Mouse (Mus musculus) pancreas, adult 10 weeks (tissue): Measurements from ENCODE around the gene Angptl2. TPM values are rescaled to one million over a fixed set of nuclear protein-coding genes. Genes with fewer than 3 reads are reported as not detected.

Source experiments
- polyA plus RNA-seq: library from polyadenylated mRNA; stranded (reverse); fragments of 350-450 nt; fragmentation: Illumina TruSeq; extraction: RNeasy Lipid Tissue Mini Kit (QIAGEN cat#74804); gene quantifications from one replicate; pipeline ENCODE4 v1.2.3, GENCODE M21; 2015; ENCODE audit warnings: low read depth, low replicate concordance; ENCODE audit not compliant: insufficient read depth

The Angptl2 gene
- polyA plus RNA-seq, result 14.9 TPM

DNA sequence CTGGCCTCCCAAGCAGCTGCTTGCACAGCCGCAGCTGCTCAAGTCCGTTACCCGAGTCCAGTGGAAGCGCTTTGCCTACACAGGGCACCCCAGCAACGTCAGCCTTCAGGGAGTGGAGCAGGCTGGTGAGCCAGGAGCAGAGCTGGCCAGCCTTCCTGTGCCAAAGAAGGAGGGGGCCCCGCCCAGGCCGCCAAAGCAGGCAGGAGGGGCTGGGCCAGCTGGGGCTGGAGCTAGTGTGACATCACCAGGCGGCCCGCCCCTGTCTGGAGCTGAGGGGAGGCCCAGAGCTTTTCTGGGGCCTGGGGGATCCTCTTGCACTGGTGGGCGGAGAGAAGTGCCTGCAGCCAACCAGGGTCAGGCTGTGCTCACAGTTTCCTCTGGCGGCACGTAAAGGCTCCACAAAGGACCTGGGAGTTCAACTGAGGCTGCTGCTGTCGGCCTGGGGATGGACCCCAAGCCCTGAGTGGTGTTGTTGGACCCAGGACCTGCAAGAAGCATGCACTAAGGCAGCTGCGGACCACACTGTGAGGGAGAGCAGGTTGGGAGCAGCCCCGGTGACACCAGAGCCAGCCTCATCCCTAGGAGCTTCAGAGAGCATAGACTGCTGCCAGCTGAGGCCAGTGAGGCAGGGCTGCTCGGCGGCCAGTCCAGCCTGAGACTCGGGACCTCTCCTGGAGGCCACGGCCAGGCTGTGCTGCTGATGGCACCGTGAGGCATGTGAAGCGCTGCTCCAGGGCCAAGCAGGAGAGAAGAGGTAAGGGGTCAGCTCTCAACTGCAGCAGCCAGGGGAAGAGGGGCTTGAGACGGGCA, at the start of gene Angptl2:
Gene Angptl2 (plus strand): TSS at position 370 of the 810 bp plus-strand sequence.

Other genes starting within 250 kb of the Angptl2 start
- 4.8 TPM for gene Slc2a8, start 234.0 kb upstream of the Angptl2 start, polyA plus RNA-seq
- 0.94 TPM for gene Garnl3, start 84.4 kb upstream of the Angptl2 start, polyA plus RNA-seq
- 3.0 TPM for gene Ralgps1, start 155.4 kb downstream of the Angptl2 start, polyA plus RNA-seq
- 1.1 TPM for gene Zbtb34, start 215.3 kb downstream of the Angptl2 start, polyA plus RNA-seq